Mouse (Mus musculus) ES-Bruce4 (cell line): ENCODE measurements around the gene Foxc2. TPM values are rescaled to one million over a fixed set of nuclear protein-coding genes. Genes with fewer than 3 reads are reported as not detected.

Source experiments
- H3K27ac ChIP-seq: 2 replicates; pipeline ENCODE4 v1.5.1; 2012; ENCODE audit warnings: low read length, inconsistent platforms; ENCODE audit not compliant: insufficient read depth
- H3K27me3 ChIP-seq: 2 replicates; pipeline ENCODE4 v1.6.1; 2012; ENCODE audit warnings: mild to moderate bottlenecking, low read length, inconsistent platforms; ENCODE audit not compliant: control insufficient read depth, poor library complexity, insufficient read depth, severe bottlenecking
- H3K36me3 ChIP-seq: 2 replicates; pipeline ENCODE4 v1.6.1; 2012; ENCODE audit warnings: inconsistent platforms, mild to moderate bottlenecking, low read length, moderate library complexity; ENCODE audit not compliant: control insufficient read depth, poor library complexity, insufficient read depth, severe bottlenecking
- H3K4me1 ChIP-seq: one replicate; pipeline ENCODE4 v1.8.1; 2011; ENCODE audit warnings: low read length; ENCODE audit not compliant: control insufficient read depth, insufficient read depth
- H3K4me3 ChIP-seq: 2 replicates; pipeline ENCODE4 v1.5.1; 2011; ENCODE audit warnings: low read depth, mild to moderate bottlenecking, low read length
- H3K9ac ChIP-seq: 2 replicates; pipeline ENCODE4 v1.6.1; 2012; ENCODE audit warnings: low read depth, mild to moderate bottlenecking, inconsistent platforms; ENCODE audit not compliant: poor library complexity, severe bottlenecking
- H3K9me3 ChIP-seq: replicated peaks from 2 replicates; pipeline ENCODE4 v1.6.1; 2012; ENCODE audit warnings: mild to moderate bottlenecking, low read length, inconsistent platforms; ENCODE audit not compliant: control insufficient read depth, poor library complexity, insufficient read depth, severe bottlenecking
- CTCF ChIP-seq: IDR thresholded peaks from one replicate; pipeline ENCODE4 v1.8.1; 2011; ENCODE audit warnings: low read depth, low read length
- EP300 ChIP-seq: IDR thresholded peaks from 2 replicates; pipeline ENCODE4 v1.6.1; 2011; ENCODE audit warnings: low read depth, low read length; ENCODE audit not compliant: insufficient read depth
- POLR2A ChIP-seq: IDR thresholded peaks from one replicate; pipeline ENCODE4 v1.8.1; 2011; ENCODE audit warnings: low read length; ENCODE audit not compliant: insufficient read depth
- polyA plus RNA-seq: library from polyadenylated mRNA; stranded (reverse); fragments of >200 nt; gene quantifications from 2 replicates; pipeline ENCODE4 v1.2.4, GENCODE M21; 2011; ENCODE audit warnings: low read depth; ENCODE audit not compliant: missing spikeins, insufficient read depth, insufficient read length

The Foxc2 gene
- polyA plus RNA-seq, 1 experiment = not detected

DNA sequence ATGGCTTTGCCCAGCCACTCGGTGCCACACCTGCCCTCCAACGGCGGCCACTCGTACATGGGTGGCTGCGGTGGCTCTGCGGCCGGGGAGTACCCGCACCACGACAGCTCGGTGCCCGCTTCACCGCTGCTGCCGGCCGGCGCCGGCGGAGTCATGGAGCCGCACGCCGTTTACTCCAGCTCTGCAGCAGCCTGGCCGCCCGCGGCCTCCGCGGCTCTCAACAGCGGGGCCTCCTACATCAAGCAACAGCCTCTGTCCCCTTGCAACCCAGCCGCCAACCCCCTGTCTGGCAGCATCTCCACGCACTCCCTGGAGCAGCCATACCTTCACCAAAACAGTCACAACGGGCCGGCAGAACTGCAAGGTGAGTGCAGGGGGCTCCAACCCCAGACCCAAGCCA, 31.0 kb upstream of the Foxc2 start:
- H3K27me3 ChIP-seq = peaks cover 63% of the 10 kb centered on the region
- no peaks in the 10 kb centered on the region for H3K9me3 ChIP-seq
- no peak overlapping the region for H3K9ac ChIP-seq
- no peak for TF ChIP-seq POLR2A
- no peaks in the 10 kb centered on the region for H3K36me3 ChIP-seq
- no peaks in the 10 kb centered on the region for H3K4me1 ChIP-seq
- no peak overlapping the region for H3K27ac ChIP-seq
- peak overlapping the region; percentile 38 for H3K4me3 ChIP-seq

DNA sequence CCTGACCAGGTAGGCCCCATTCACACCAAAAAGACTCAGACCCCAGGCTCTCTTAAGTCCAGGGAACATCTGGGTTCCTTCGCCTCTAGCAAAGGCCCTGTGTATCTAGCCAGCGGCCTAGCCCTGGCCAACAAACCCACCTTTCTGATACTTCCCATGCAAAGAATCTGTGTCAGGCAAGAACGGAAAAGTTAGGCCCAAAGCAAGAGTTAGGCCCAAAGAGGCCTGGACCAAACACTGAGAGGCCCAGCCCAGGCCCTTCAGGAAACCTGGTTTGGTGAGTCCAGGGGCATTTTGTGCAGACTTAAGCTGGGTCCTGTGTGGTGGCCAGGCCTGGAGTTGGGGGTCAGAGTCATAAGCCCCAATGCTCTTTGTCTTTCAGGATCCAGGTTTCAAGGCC, 30.4 kb upstream of the Foxc2 start:
- Histone ChIP-seq H3K9ac (no peak overlapping the region), H3K9me3 (no peaks in the 10 kb centered on the region), H3K4me3 (no peak overlapping the region), H3K27me3 (peaks cover 60% of the 10 kb centered on the region), H3K4me1 (no peaks in the 10 kb centered on the region), H3K36me3 (no peaks in the 10 kb centered on the region), H3K27ac (no peak overlapping the region)
- TF ChIP-seq EP300 (no peak), CTCF (no peak), POLR2A (no peak)

DNA sequence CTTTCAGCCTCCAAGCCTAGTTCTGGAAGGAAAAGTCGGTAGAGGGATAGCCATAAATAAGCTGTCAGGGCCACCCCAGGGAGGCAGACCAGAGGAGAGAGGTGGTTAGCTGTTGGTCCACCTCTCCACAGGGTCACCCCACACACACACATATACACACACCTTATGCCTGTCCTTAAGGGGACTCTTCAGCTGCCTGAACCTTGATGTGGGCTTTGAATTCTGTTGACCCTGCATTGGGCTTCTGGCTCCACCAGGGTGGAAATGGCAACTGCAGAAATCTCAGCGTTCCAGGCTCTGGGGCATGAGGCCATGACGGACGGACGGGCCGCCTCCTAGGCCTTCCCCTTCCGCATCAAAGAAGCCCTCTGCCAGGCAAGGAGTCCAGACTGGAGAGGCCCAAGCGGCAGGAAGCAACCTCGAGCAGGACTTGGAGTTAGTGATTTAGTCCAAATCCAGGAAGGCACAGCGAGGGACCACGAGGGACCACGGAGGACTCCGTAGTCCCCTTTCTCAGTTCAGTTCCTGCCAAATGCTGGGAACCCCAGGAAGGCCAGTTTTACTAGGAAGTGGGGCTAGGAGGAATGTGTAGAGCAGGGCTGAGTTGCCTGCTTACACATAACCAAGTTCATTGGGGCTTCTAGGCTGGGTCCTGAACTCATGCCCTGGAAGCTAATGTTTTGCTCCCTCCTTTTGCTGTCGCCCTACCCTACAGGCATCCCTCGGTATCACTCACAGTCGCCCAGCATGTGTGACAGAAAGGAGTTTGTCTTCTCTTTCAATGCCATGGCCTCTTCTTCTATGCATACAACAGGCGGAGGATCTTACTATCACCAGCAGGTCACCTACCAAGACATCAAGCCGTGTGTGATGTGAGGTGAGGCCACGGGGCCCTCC, 29.7 kb upstream of the Foxc2 start:
- Histone ChIP-seq H3K9me3 (no peaks in the 10 kb centered on the region), H3K4me1 (no peaks in the 10 kb centered on the region), H3K27me3 (peaks cover 53% of the 10 kb centered on the region), H3K9ac (no peak overlapping the region), H3K27ac (no peak overlapping the region), H3K36me3 (no peaks in the 10 kb centered on the region), H3K4me3 (no peak overlapping the region)
- no peak for TF ChIP-seq POLR2A
- TF ChIP-seq EP300 = no peak
- TF ChIP-seq CTCF = no peak

DNA sequence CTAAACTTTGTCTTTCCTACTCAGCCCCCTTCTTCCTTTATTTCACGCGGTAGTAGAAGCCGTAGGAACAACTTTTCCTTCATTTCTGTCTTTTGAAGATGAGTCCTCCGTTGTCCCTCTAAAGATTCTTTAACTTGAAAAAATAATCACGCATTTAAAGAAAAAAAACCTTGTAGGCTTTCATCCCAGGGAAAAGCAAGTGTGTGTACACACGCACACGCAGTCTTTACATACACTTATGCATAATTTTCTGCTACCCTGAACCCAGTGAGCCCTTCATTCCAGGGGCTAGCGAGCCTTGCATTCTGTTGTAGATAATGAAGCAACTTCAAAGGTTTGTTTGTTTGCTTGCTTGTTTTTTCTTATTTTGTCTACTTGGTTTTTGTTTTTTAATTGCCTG, 27.7 kb upstream of the Foxc2 start:
- H3K36me3 ChIP-seq = no peaks in the 10 kb centered on the region
- peaks cover 32% of the 10 kb centered on the region for H3K27me3 ChIP-seq
- H3K4me3 ChIP-seq = no peak overlapping the region
- no peak overlapping the region for H3K27ac ChIP-seq
- H3K9ac ChIP-seq = no peak overlapping the region
- no peaks in the 10 kb centered on the region for H3K4me1 ChIP-seq
- TF ChIP-seq POLR2A = no peak
- TF ChIP-seq CTCF = no peak
- TF ChIP-seq EP300 = no peak
- H3K9me3 ChIP-seq = no peaks in the 10 kb centered on the region

DNA sequence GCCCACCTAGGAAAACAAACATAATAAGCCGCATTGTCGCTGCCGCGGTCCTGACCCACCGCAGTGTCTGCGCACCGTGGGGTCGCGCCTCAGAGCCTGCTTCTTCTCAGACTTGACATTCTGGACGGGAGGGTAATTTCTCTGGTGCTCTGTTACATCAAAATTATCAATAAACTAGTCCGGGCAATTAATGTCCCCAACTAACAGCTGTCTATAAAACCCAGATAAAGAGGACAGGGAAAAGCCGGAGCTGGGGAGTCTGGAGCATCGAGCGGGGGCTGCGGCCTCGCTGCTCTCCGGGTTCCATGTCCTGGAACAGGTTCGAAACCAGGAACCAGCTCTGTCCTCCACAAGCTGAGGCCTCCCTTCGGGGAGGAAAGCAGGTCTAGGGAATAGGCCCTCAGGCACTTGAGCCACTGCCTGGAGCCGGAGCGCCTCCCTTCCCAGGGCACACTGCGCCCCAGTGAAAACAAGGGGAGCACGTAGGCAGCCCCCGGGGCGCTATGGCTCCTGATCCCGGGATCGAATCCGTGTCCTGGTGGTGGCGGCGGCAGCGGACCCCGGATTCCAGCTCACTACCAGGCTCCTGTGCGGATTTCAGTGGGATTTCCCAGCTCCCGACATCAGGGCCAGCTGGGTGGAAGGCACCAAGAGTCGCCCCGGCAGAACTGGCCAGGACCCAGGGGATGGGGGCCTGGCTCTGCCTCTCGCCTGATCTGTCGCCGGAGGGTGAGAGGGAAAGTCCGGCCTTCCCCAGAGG, 26.9 kb upstream of the Foxc2 start:
- Histone ChIP-seq H3K27ac (no peak overlapping the region), H3K9me3 (no peaks in the 10 kb centered on the region), H3K36me3 (no peaks in the 10 kb centered on the region), H3K4me3 (peak overlapping the region; percentile 42), H3K27me3 (peaks cover 26% of the 10 kb centered on the region), H3K9ac (peak overlapping the region; percentile 48), H3K4me1 (no peaks in the 10 kb centered on the region)
- TF ChIP-seq EP300 (no peak), CTCF (no peak), POLR2A (no peak)

DNA sequence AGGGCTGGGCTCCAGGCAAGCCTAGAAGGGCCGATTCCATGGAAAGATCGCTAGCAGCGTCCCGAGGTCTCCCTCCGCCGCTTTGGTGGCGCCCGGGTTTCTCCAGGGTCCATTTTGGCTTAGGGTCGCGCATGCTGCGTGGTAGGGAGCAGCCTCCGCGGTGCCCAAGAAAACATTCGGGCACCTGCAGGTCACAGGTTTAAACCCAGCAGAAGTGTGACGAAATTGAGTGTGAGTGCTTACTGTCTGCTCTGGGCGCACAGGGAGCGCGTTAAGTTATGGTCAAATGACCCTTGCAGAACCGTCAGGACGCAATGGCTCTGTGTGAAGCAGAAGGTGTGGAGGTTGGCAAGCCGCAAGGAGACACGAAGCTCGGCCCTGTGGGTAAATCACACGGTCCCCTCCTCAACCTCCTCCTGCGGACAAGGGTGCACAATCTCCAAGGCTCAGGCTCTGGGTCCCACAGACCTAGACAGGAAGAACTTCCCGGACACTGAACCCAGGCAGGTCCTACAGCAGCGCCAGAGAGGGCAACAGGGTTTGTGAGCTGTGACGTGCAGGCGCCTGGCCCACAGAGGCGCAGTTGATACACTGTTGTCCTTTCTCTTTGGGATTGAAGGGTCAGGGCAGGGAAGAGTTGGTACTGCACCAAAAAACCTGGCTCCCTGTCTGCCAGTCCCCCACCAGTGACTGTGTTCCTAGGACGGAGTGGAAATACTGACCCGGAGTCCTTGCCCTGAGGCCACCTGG, 26.2 kb upstream of the Foxc2 start:
- H3K27ac ChIP-seq = no peak overlapping the region
- TF ChIP-seq EP300 (no peak), CTCF (no peak), POLR2A (no peak)
- peak overlapping the region; percentile 42 for H3K4me3 ChIP-seq
- peak overlapping the region; percentile 48 for H3K9ac ChIP-seq
- no peaks in the 10 kb centered on the region for H3K4me1 ChIP-seq
- H3K36me3 ChIP-seq = no peaks in the 10 kb centered on the region
- H3K9me3 ChIP-seq = no peaks in the 10 kb centered on the region
- peaks cover 19% of the 10 kb centered on the region for H3K27me3 ChIP-seq
